Mouse (Mus musculus) liver, embryonic 18 days (tissue): ENCODE results near the gene Galnt10. TPM values are rescaled to one million over a fixed set of nuclear protein-coding genes. Genes with fewer than 3 reads are reported as not detected.

Source experiments
- polyA plus RNA-seq: library from polyadenylated mRNA; depleted of rRNA; stranded (reverse); fragments of >200 nt; gene quantifications from 2 replicates; pipeline ENCODE4 v1.2.3, GENCODE M21; 2012; rRNA removed

The Galnt10 gene
- 7.5 TPM in 2 replicates for polyA plus RNA-seq

DNA sequence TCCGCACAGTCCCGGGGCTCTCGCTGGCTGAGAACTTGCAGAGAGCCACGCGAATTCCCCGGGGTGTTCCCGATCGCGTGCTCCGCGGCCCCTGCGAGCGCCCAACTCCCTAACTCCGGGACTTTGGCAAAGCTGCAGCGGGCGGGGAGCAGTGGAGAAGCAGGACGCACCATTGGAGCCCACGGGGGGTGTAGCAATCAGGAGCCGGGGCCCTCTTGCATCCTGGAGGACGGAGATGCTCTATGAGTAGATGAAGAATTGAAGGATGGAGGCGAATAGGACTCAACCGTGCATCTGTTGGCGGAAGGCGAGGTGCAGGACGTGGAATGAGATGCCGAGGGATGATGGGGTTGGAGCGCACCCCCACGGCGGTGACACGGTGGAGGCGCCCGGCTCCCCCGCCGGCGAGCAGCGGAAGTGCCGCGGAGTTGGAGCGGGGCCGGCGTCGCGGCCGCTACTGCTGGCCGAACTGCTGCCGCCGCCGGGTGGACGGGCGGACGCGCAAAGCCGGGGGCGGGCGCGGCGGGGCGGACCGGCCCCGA lies at the start of gene Galnt10:
Galnt10 (plus strand) TSS at position 425 of the 542 bp plus-strand sequence.

DNA sequence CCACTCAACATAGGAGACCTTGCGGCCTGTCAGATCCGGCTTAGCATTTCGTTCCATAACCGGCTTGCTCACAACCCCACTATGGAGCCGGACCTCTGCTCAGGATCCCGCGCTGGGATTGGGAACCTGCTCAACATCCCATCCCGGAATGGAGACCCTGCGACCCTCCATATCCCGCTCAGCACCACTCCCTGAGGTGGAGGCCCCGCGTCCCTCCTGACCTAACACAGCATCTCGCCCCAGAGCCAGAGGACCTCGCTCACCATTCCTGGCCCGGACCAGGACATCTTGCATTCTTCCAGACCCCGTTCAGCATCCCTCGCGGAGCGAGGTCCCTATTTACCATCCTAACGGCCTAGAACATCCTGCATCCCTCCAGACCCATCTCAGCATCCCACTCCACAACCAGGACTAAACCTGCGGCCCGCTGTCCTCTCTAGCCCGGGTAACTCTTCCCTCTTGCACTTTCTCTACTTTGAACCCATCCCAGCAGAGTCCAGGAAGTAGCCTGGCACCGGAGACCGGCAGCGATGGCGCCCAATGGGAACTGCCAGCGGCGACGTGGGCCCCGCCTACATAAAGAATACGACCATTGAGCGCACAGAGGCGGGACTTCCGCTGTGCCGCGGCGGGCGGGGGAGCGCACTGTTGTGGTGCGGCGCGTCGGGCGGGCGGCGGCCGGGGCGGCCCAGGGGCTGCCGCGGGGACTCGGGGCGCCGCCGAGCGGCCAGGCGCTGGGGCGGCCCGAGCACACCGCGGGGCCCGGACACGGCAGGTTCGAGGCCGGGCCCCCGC lies 155.9 kb downstream of the Galnt10 start, which contains the start of gene Sap30l:
Sap30l (plus strand) TSS at position 667 of the 795 bp plus-strand sequence.

DNA sequence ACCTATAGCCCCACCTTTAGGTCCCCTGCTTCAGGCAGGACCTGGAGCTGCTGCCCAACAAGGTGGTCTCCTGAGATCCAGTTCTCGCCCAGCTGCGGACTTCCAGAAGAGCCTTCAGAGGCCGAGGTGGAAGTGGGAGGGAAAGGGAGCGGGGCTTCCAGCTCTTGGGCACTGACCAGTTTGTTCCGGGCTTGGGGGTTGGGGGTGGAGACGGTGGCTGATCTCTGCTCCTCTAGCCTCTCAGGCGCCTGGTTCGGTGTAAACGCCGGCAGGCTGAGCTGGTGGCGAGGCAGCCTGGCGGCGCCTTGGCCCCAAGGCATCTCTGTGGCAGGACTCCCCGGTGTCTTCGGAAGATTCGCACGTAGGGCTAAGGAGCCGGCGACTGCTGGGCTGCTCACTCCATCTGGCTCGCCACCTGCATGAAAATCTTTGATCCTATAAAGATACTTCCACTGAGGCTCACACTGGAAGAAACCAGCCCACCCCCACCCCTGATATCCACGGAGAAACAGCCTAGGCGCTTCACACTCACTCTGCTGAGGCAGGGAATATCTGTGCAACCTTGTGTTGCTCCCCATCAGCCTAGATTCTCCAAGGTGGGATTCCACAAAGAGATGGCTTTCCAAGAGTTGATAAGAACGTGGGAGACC lies 187.4 kb downstream of the Galnt10 start, which contains the start of gene Hand1:
Hand1 (minus strand) TSS at position 267 of the 650 bp plus-strand sequence.

Other genes with a start within 250 kb of the Galnt10 start
- 21.8 and 21.9 TPM in 2 replicates for gene Fam114a2, start 126.8 kb upstream of the Galnt10 start, polyA plus RNA-seq
- 6.3 and 6.5 TPM in 2 replicates for gene Mfap3, start 126.8 kb upstream of the Galnt10 start, polyA plus RNA-seq
- 8.3 and 8.7 TPM in 2 replicates for gene Sap30l, start 156.2 kb downstream of the Galnt10 start, polyA plus RNA-seq
- 0.06 and 0.08 TPM in 2 replicates for gene Hand1, start 187.4 kb downstream of the Galnt10 start, polyA plus RNA-seq